Mouse (Mus musculus): ENCODE data around the gene Fam155a. TPM values are rescaled to one million over a fixed set of nuclear protein-coding genes. Genes with fewer than 3 reads are reported as not detected.

The Fam155a gene
- polyA plus RNA-seq, 1 experiment = not detected

- H3K9me3 ChIP-seq (ENCODE audit: control insufficient read depth, low read length) = no peaks in the 10 kb centered on the region
- TF ChIP-seq TAL1 (IDR thresholded peaks at IDR 0.05; ENCODE audit: low read length) (no peak), GATA1 (IDR thresholded peaks at IDR 0.05; ENCODE audit: low read length) (no peak)
- H3K4me1 ChIP-seq (ENCODE audit: control insufficient read depth) = no peaks in the 10 kb centered on the region
- no peaks in the 10 kb centered on the region for H3K27me3 ChIP-seq (ENCODE audit: control insufficient read depth)
- H3K4me3 ChIP-seq (replicated peaks) = no peak overlapping the region
- no peaks in the 10 kb centered on the region for H3K36me3 ChIP-seq (ENCODE audit: control insufficient read depth)
These were observed 335.5 kb downstream of the Fam155a start for GRCm38 (mm10) chr8:9435501-9435900.

- no peaks in the 10 kb centered on the region for H3K4me1 ChIP-seq (ENCODE audit: control insufficient read depth)
- H3K4me3 ChIP-seq (replicated peaks) = no peak overlapping the region
- no peak for TF ChIP-seq TAL1 (IDR thresholded peaks at IDR 0.05; ENCODE audit: low read length)
- TF ChIP-seq GATA1 (IDR thresholded peaks at IDR 0.05; ENCODE audit: low read length) = no peak
- H3K9me3 ChIP-seq (ENCODE audit: control insufficient read depth, low read length) = no peaks in the 10 kb centered on the region
- H3K36me3 ChIP-seq (ENCODE audit: control insufficient read depth) = no peaks in the 10 kb centered on the region
- H3K27me3 ChIP-seq (ENCODE audit: control insufficient read depth) = no peaks in the 10 kb centered on the region
These were observed 338.2 kb downstream of the Fam155a start for GRCm38 (mm10) chr8:9432635-9433372.

- Histone ChIP-seq H3K9me3 (ENCODE audit: control insufficient read depth, low read length) (no peaks in the 10 kb centered on the region), H3K36me3 (ENCODE audit: control insufficient read depth) (no peaks in the 10 kb centered on the region), H3K27me3 (ENCODE audit: control insufficient read depth) (no peaks in the 10 kb centered on the region), H3K4me3 (replicated peaks) (no peak overlapping the region), H3K4me1 (ENCODE audit: control insufficient read depth) (no peaks in the 10 kb centered on the region)
- TF ChIP-seq GATA1 (IDR thresholded peaks at IDR 0.05; ENCODE audit: low read length) (no peak), TAL1 (IDR thresholded peaks at IDR 0.05; ENCODE audit: low read length) (no peak)
These were observed 342.1 kb downstream of the Fam155a start for GRCm38 (mm10) chr8:9428846-9429245.

- Histone ChIP-seq H3K4me1 (ENCODE audit: control insufficient read depth) (no peaks in the 10 kb centered on the region), H3K9me3 (ENCODE audit: control insufficient read depth, low read length) (no peaks in the 10 kb centered on the region; the same call in 1 of the 2 replicates), H3K36me3 (ENCODE audit: control insufficient read depth) (no peaks in the 10 kb centered on the region), H3K4me3 (replicated peaks) (no peak overlapping the region), H3K27me3 (ENCODE audit: control insufficient read depth) (no peaks in the 10 kb centered on the region)
- no peak for TF ChIP-seq TAL1 (IDR thresholded peaks at IDR 0.05; ENCODE audit: low read length)
- no peak for TF ChIP-seq GATA1 (IDR thresholded peaks at IDR 0.05; ENCODE audit: low read length)
These were observed 346.9 kb downstream of the Fam155a start for GRCm38 (mm10) chr8:9424069-9424468.

GRCm38 (mm10) chr8:9423590-9423989 lies 347.4 kb downstream of the Fam155a start:
- Histone ChIP-seq H3K4me1 (ENCODE audit: control insufficient read depth) (no peaks in the 10 kb centered on the region), H3K27me3 (ENCODE audit: control insufficient read depth) (no peaks in the 10 kb centered on the region), H3K36me3 (ENCODE audit: control insufficient read depth) (no peaks in the 10 kb centered on the region), H3K9me3 (ENCODE audit: control insufficient read depth, low read length) (no peaks in the 10 kb centered on the region; the same call in 1 of the 2 replicates), H3K4me3 (replicated peaks) (no peak overlapping the region)
- TF ChIP-seq TAL1 (IDR thresholded peaks at IDR 0.05; ENCODE audit: low read length) (no peak), GATA1 (IDR thresholded peaks at IDR 0.05; ENCODE audit: low read length) (no peak)

GRCm38 (mm10) chr8:9423184-9423583 lies 347.8 kb downstream of the Fam155a start:
- H3K9me3 ChIP-seq (ENCODE audit: control insufficient read depth, low read length) = no peaks in the 10 kb centered on the region; the same call in 1 of the 2 replicates
- no peaks in the 10 kb centered on the region for H3K27me3 ChIP-seq (ENCODE audit: control insufficient read depth)
- no peaks in the 10 kb centered on the region for H3K4me1 ChIP-seq (ENCODE audit: control insufficient read depth)
- no peak overlapping the region for H3K4me3 ChIP-seq (replicated peaks)
- H3K36me3 ChIP-seq (ENCODE audit: control insufficient read depth) = no peaks in the 10 kb centered on the region
- no peak for TF ChIP-seq TAL1 (IDR thresholded peaks at IDR 0.05; ENCODE audit: low read length)
- TF ChIP-seq GATA1 (IDR thresholded peaks at IDR 0.05; ENCODE audit: low read length) = no peak

- Histone ChIP-seq H3K4me1 (ENCODE audit: control insufficient read depth) (no peaks in the 10 kb centered on the region), H3K36me3 (ENCODE audit: control insufficient read depth) (no peaks in the 10 kb centered on the region), H3K27me3 (ENCODE audit: control insufficient read depth) (no peaks in the 10 kb centered on the region), H3K4me3 (replicated peaks) (no peak overlapping the region), H3K9me3 (ENCODE audit: control insufficient read depth, low read length) (no peaks in the 10 kb centered on the region; the same call in 1 of the 2 replicates)
- no peak for TF ChIP-seq TAL1 (IDR thresholded peaks at IDR 0.05; ENCODE audit: low read length)
- TF ChIP-seq GATA1 (IDR thresholded peaks at IDR 0.05; ENCODE audit: low read length) = no peak
These were observed 351.8 kb downstream of the Fam155a start for GRCm38 (mm10) chr8:9418856-9419800.

GRCm38 (mm10) chr8:9416189-9416588 lies 354.8 kb downstream of the Fam155a start:
- Histone ChIP-seq H3K36me3 (ENCODE audit: control insufficient read depth) (no peaks in the 10 kb centered on the region), H3K4me1 (ENCODE audit: control insufficient read depth) (no peaks in the 10 kb centered on the region), H3K27me3 (ENCODE audit: control insufficient read depth) (no peaks in the 10 kb centered on the region), H3K9me3 (ENCODE audit: control insufficient read depth, low read length) (no peaks in the 10 kb centered on the region; the same call in 1 of the 2 replicates), H3K4me3 (replicated peaks) (no peak overlapping the region)
- no peak for TF ChIP-seq TAL1 (IDR thresholded peaks at IDR 0.05; ENCODE audit: low read length)
- no peak for TF ChIP-seq GATA1 (IDR thresholded peaks at IDR 0.05; ENCODE audit: low read length)

GRCm38 (mm10) chr8:9408480-9408879 lies 362.5 kb downstream of the Fam155a start:
- H3K4me3 ChIP-seq (replicated peaks) = no peak overlapping the region

More at GRCm38 (mm10) chr8:9408480-9408879, 362.5 kb downstream of the Fam155a start:
- Histone ChIP-seq H3K9me3 (ENCODE audit: control insufficient read depth, low read length) (no peaks in the 10 kb centered on the region), H3K36me3 (ENCODE audit: control insufficient read depth) (no peaks in the 10 kb centered on the region), H3K4me1 (ENCODE audit: control insufficient read depth) (no peaks in the 10 kb centered on the region), H3K27me3 (ENCODE audit: control insufficient read depth) (no peaks in the 10 kb centered on the region)
- no peak for TF ChIP-seq GATA1 (IDR thresholded peaks at IDR 0.05; ENCODE audit: low read length)
- no peak for TF ChIP-seq TAL1 (IDR thresholded peaks at IDR 0.05; ENCODE audit: low read length)
